Mouse (Mus musculus): ENCODE data around the gene Msantd4.
"Not testable (repeated sequence)": the region's sequence is repeated elsewhere in the genome, so short reads cannot be mapped to it uniquely, and the experiment has no call there.

The Msantd4 gene

GRCm38 (mm10) chr9:4375828-4376639, at the start of gene Msantd4:
Gene Msantd4 (plus strand): TSS chr9:4376562.
- peak; percentile 99 for DNase-seq

GRCm38 (mm10) chr9:4353163-4353562, 23.2 kb upstream of the Msantd4 start:
- DNase-seq = no peak

- DNase-seq = peak in 1 of 2 experiments; percentile 35
Observed at GRCm38 (mm10) chr9:4376640-4377120, 318 bp downstream of the Msantd4 start.

- not testable (repeated sequence) for DNase-seq
Observed at GRCm38 (mm10) chr9:4400801-4401200, 24.4 kb downstream of the Msantd4 start.

Data from kidney, postnatal 25 days (tissue).